Mouse (Mus musculus) embryonic facial prominence, embryonic 12.5 days (tissue): ENCODE results near the gene Rbm44. TPM values are rescaled to one million over a fixed set of nuclear protein-coding genes. Genes with fewer than 3 reads are reported as not detected.

ENCODE experiments used
- ATAC-seq: fragments of 200-750 bp; cut with Nextera tagmentation; 2 replicates; pipeline ENCODE4 v1.8.0; 2017; ENCODE audit not compliant: insufficient number of reproducible peaks, insufficient read depth, low FRiP score, low TSS enrichment
- H3K27ac ChIP-seq: fragments of 300-500 bp; sonication (generic); 2 replicates; pipeline ENCODE4 v1.5.1; 2016; ENCODE audit warnings: mild to moderate bottlenecking
- H3K27me3 ChIP-seq: fragments of 300-500 bp; sonication (generic); 2 replicates; pipeline ENCODE4 v1.6.1; 2016; ENCODE audit warnings: mild to moderate bottlenecking, moderate library complexity
- H3K36me3 ChIP-seq: fragments of 300-500 bp; sonication (generic); 2 replicates; pipeline ENCODE4 v1.6.1; 2016; ENCODE audit warnings: mild to moderate bottlenecking
- H3K4me1 ChIP-seq: fragments of 300-500 bp; sonication (generic); 2 replicates; pipeline ENCODE4 v1.6.1; 2016
- H3K4me2 ChIP-seq: fragments of 300-500 bp; sonication (generic); replicated peaks from 2 replicates; pipeline ENCODE4 v1.6.1; 2016; ENCODE audit warnings: mild to moderate bottlenecking, moderate library complexity
- H3K4me3 ChIP-seq: fragments of 300-500 bp; sonication (generic); 2 replicates; pipeline ENCODE4 v1.5.1; 2016; ENCODE audit warnings: mild to moderate bottlenecking
- H3K9ac ChIP-seq: fragments of 300-500 bp; sonication (generic); 2 replicates; pipeline ENCODE4 v1.6.1; 2016; ENCODE audit warnings: mild to moderate bottlenecking, moderate library complexity
- H3K9me3 ChIP-seq: fragments of 300-500 bp; sonication (generic); 2 replicates; pipeline ENCODE4 v1.6.1; 2016; ENCODE audit warnings: mild to moderate bottlenecking, moderate library complexity
- WGBS: fragments of 180-500 bp; shearing (Covaris S2); methylation state at CpG from one replicate; pipeline ENCODE4 v1.1.7; 2016; 5-methylcytosine and 5-hydroxymethylcytosine counted together
- polyA plus RNA-seq: library from polyadenylated mRNA; unstranded; fragments of >200 nt; fragmentation: Nextera tagmentation; extraction: Ambion mirVana; gene quantifications from 2 replicates; pipeline ENCODE4 v1.2.1, GENCODE M21; 2016

Gene Rbm44
- polyA plus RNA-seq, 1 experiment from 2014 or later: 1.4 TPM

DNA sequence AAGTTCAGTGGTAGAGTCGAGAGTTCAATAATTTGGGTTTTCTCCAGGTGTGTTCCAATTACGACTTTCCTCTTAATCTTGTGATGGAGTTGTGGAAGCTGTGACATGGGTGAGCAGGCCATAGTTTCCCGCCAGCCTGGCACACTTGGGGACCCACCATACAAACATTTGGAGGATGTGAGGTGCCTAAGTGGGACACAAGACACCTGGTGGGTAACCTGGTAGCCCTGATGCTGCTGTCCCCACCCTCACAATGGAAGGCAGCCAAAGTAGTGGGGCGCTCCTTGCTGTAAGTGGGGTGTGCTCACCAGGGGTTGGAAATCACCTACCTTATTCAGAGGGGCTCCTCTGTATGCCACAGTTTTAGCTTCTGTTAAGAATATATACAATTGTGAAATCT lies 32.3 kb upstream of the Rbm44 start:
- no peak for ATAC-seq
- Histone ChIP-seq H3K27me3 (no peaks in the 10 kb centered on the region), H3K4me3 (no peak overlapping the region), H3K4me2 (no peak overlapping the region), H3K36me3 (peaks cover 24% of the 10 kb centered on the region), H3K9me3 (no peaks in the 10 kb centered on the region), H3K27ac (no peak overlapping the region), H3K4me1 (no peaks in the 10 kb centered on the region; the same call in 1 of the 2 replicates), H3K9ac (no peak overlapping the region)
- 97% methylated on average over 4 of the region's 4 CpGs for WGBS

DNA sequence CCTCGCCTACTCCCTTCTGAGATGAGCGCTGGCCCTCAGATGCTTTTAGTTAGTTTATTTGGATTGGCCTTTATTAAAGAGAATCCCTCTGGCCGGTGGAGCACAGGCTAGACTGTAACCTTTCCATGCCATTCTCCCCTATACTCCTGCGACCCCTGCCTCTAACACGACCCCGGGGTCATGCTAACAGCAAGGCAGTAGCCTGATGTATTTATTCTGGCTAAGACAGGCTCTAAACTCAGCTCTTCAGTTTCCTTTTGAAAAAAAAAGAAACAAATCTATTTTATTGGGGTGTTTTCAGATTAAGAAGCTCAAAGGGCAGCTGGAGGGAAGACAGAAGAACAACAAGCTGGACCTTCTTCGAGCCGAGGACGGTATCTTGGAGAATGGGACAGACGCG lies 22.8 kb upstream of the Rbm44 start:
- 74% methylated on average over 11 of the region's 11 CpGs for WGBS
- ATAC-seq: no peak
- Histone ChIP-seq H3K4me2 (no peak overlapping the region), H3K9me3 (no peaks in the 10 kb centered on the region), H3K36me3 (peaks cover 9% of the 10 kb centered on the region), H3K9ac (no peak overlapping the region), H3K4me1 (peaks cover 6% of the 10 kb centered on the region; the same call in 1 of the 2 replicates), H3K27ac (no peak overlapping the region), H3K27me3 (no peaks in the 10 kb centered on the region), H3K4me3 (no peak overlapping the region)

DNA sequence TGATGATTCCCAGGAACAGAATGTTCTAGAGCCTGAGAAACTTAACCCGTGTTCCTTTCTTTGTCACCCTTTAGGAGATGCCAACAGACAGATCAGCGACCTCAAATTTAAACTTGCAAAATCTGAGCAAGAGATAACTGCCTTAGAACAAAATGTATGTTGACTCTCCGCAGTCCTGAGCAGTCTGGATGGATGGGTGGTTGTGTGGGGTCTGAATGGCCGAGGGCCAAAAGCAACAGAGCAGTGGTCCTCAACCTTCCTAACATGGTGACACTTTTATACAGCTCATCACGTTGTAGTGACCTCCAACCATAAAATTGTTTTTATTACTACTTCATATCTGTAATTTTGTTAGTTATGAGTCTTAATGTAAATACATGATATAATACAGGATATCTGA lies 21.9 kb upstream of the Rbm44 start:
- Histone ChIP-seq H3K9ac (no peak overlapping the region), H3K4me1 (peaks cover 6% of the 10 kb centered on the region; the same call in 1 of the 2 replicates), H3K27me3 (no peaks in the 10 kb centered on the region), H3K4me3 (no peak overlapping the region), H3K36me3 (peaks cover 11% of the 10 kb centered on the region), H3K4me2 (no peak overlapping the region), H3K27ac (no peak overlapping the region), H3K9me3 (no peaks in the 10 kb centered on the region)
- 90% methylated on average over 5 of the region's 5 CpGs for WGBS
- ATAC-seq: no peak

DNA sequence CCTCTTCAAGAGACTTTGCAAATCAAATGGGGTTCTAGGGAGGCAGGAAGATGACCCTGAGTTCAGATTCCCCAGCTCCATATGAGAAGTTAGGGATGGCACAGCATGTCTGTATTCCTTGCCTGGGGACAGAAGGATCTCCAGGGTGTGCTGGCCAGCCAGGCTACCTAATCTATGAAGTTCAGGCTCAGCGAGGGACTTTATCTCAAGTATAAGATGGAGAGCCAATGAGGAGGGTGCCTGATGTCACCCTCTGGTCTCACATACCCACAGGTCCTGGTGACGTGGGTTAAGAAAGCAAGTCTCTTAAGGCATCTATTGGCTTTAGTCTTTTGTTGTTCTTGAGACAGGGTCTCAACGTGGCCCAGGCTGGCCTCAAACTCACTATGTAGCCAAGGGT lies 21.4 kb upstream of the Rbm44 start:
- Histone ChIP-seq H3K36me3 (peaks cover 15% of the 10 kb centered on the region), H3K4me1 (peaks cover 6% of the 10 kb centered on the region; the same call in 1 of the 2 replicates), H3K27me3 (no peaks in the 10 kb centered on the region), H3K9ac (no peak overlapping the region), H3K9me3 (no peaks in the 10 kb centered on the region), H3K4me3 (no peak overlapping the region), H3K27ac (no peak overlapping the region), H3K4me2 (no peak overlapping the region)
- WGBS: 92% methylated on average over 3 of the region's 3 CpGs
- ATAC-seq: no peak

DNA sequence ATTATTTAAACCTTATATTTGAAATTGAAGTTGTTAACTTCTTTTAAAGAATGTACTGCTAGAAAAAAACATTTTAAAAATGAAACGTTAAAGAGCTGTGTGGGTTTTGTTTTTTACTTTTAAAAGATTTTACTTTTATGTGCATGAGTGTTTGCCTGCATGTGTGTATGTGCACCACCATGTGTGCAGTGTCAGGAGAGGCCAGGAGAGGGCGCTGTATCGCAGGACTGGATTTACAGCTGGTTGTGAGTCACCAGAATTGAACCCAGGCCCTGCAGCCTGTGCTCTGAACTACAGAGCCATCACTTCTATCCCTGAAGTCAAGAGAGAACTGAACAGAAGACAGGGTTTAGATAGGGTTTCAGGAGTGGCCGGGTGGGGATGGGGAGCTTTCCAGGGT lies 16.0 kb upstream of the Rbm44 start:
- H3K4me3 ChIP-seq: no peak overlapping the region
- no peaks in the 10 kb centered on the region for H3K4me1 ChIP-seq
- H3K9ac ChIP-seq: no peak overlapping the region
- peaks cover 16% of the 10 kb centered on the region for H3K36me3 ChIP-seq
- H3K4me2 ChIP-seq: no peak overlapping the region
- no peaks in the 10 kb centered on the region for H3K9me3 ChIP-seq
- no peak for ATAC-seq
- no peak overlapping the region for H3K27ac ChIP-seq
- no peaks in the 10 kb centered on the region for H3K27me3 ChIP-seq
- WGBS: 88% methylated on average over 4 of the region's 4 CpGs

DNA sequence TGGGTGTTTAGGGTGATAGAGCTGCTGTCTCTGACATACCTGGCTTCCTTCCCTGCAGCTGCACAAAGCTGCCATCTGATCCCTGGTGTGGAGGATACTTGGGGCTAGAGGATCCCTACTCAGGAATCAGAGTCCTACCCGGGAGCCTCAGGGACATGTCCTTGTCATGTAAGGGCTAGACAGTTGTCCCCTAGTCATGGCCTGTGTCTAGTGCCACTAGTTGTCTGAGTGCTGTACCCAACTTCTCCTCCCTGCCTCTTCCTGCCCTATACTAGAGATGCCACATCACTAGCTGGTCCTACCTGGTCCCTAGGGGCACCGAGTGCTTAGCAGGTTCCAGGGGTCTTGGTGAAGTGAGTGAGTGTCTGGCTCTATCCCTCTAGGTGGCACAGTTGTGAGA lies 7.9 kb upstream of the Rbm44 start:
- Histone ChIP-seq H3K4me1 (no peaks in the 10 kb centered on the region), H3K4me3 (no peak overlapping the region), H3K27ac (no peak overlapping the region), H3K4me2 (no peak overlapping the region), H3K36me3 (no peaks in the 10 kb centered on the region), H3K9me3 (no peaks in the 10 kb centered on the region), H3K9ac (no peak overlapping the region), H3K27me3 (no peaks in the 10 kb centered on the region)
- 75% methylated on average over 2 of the region's 2 CpGs for WGBS
- ATAC-seq: no peak

DNA sequence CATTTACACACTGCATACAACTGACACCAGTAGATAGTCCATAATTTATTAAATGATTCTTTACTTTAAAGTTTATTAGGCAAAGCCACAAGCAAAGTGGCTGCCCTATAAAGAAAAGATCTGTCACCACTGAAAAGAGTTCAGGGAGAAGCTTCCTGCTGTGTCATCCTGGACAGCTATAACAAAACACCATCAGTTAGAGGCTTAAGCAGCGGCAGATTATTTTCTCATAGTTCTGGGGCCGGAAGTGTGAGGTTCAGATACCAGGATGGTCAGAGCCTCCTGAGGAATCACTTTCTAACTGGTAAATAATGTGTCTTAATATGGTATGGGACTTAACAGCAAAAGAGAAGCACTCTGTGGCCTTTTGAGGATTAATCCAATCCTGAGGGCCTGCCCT lies 6.6 kb downstream of the Rbm44 start:
- no peak for ATAC-seq
- H3K36me3 ChIP-seq: no peaks in the 10 kb centered on the region
- no peaks in the 10 kb centered on the region for H3K4me1 ChIP-seq
- H3K9me3 ChIP-seq: no peaks in the 10 kb centered on the region
- no peaks in the 10 kb centered on the region for H3K27me3 ChIP-seq
- no peak overlapping the region for H3K27ac ChIP-seq
- no peak overlapping the region for H3K4me3 ChIP-seq
- H3K4me2 ChIP-seq: no peak overlapping the region
- no peak overlapping the region for H3K9ac ChIP-seq
- 73% methylated on average over 2 of the region's 2 CpGs for WGBS

DNA sequence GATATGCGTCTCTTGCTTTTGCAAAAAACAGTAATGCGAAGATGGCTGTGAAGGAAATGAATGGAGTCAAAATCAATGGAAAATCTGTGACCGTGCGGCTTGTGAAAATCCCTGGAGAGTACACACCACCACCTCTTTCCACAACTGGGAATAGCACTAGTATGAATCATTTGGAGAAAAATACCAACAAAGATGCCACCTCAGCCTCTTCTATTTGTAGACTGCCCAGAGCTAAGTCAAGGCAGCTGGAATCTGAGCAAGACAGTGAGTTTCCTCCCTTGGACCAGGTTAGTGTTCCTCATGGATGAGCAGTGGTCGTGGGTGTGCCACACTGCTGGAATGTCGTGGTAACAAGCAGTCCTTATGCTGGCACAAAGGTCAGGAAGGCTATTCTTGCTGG lies 21.9 kb downstream of the Rbm44 start:
- Histone ChIP-seq H3K4me1 (no peaks in the 10 kb centered on the region), H3K27ac (no peak overlapping the region), H3K4me2 (no peak overlapping the region), H3K27me3 (no peaks in the 10 kb centered on the region), H3K4me3 (no peak overlapping the region), H3K36me3 (no peaks in the 10 kb centered on the region), H3K9ac (no peak overlapping the region), H3K9me3 (no peaks in the 10 kb centered on the region)
- 80% methylated on average over 6 of the region's 6 CpGs for WGBS
- ATAC-seq: no peak

DNA sequence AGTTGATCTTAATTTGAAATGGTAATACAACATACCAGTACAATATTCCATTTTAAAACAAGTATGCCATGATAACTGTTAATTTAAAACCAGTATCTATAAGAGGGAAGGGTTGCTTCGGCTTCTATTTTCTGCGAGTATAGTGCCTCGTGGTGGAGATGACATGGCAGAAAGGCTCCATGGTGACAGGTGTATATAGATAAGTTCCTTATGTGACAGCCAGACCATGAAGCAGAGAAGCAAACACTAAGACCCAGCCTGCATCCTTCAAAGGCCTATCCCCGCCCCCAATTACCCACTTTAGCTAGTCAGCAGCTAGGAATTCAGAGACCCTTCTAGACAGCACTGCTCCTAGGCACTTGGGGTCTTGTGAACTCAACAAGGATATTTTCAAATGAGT lies 24.3 kb downstream of the Rbm44 start:
- H3K27me3 ChIP-seq: no peaks in the 10 kb centered on the region
- ATAC-seq: no peak
- 88% methylated on average over 4 of the region's 4 CpGs for WGBS
- H3K27ac ChIP-seq: no peak overlapping the region
- no peaks in the 10 kb centered on the region for H3K4me1 ChIP-seq
- H3K36me3 ChIP-seq: no peaks in the 10 kb centered on the region
- H3K9ac ChIP-seq: no peak overlapping the region
- no peak overlapping the region for H3K4me2 ChIP-seq
- H3K4me3 ChIP-seq: no peak overlapping the region
- H3K9me3 ChIP-seq: no peaks in the 10 kb centered on the region

DNA sequence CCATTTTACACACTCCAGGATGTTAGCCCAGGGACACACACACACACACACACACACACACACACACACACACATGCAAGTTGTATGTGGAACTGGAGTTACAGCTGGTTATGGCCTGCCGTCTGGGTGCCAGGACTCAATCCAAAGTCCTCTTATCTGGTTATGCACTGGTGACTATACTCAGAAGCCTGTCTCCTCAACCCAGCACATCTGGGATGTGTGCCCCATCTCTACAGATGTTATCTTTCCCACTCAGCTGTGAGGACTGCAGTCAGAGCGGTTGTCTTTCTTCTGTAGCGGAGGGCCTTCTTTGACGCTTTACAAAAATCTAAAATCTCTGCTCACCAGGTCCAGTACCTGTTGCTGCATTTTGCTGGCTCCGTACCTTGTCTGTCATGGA lies 29.9 kb downstream of the Rbm44 start:
- no peak overlapping the region for H3K27ac ChIP-seq
- H3K9ac ChIP-seq: no peak overlapping the region
- no peak overlapping the region for H3K4me2 ChIP-seq
- ATAC-seq: no peak
- H3K36me3 ChIP-seq: no peaks in the 10 kb centered on the region
- 92% methylated on average over 5 of the region's 5 CpGs for WGBS
- H3K9me3 ChIP-seq: no peaks in the 10 kb centered on the region
- H3K4me1 ChIP-seq: 0 out of 2 replicates have a peak, but pooled peaks cover 1% of the 10 kb centered on the region
- H3K4me3 ChIP-seq: no peak overlapping the region
- peaks cover 16% of the 10 kb centered on the region for H3K27me3 ChIP-seq

DNA sequence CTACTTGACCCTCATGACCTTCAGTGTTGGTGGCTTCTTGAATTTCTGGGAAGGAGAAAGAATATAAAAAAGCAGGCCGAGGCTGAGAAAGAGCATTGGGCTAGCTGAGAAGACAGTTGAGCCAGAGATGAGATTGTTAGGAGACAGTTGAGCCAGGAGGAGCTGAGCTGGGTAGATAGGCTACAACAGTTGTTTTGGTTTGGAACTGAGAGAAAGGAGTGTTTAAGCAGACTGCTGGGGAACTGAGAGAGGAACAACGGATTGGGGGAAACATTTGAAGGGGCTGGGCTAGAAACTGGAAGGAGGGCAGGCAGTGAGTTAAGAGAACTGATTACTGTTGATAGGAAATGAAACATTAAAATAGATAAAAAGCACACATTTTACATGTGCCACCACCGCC lies 31.1 kb downstream of the Rbm44 start:
- no peak overlapping the region for H3K4me2 ChIP-seq
- WGBS: 44% methylated on average over 3 of the region's 3 CpGs
- ATAC-seq: no peak

DNA sequence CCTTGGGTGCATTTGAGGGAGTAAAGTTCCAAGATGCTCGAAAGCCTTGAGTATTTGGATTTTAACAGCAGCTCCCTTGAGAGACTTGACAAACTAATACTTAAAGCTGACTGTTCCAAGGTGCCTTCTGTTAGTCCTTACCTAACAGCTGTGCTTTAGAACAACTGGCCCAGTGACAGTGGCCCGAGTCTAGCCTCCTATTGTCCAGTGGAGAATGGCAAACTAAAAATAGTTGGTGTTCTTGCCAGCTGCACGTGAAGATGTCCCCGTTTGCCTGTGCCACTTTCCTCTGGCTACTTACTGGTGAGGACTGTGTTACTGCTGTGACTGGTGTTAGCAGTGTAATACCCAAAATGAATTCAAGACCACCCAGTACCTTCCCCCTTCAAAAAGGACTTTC lies 32.0 kb downstream of the Rbm44 start:
- WGBS: 76% methylated on average over 4 of the region's 4 CpGs
- peaks cover 9% of the 10 kb centered on the region; the same call in 1 of the 2 replicates for H3K4me1 ChIP-seq
- no peak overlapping the region for H3K9ac ChIP-seq
- H3K27me3 ChIP-seq: peaks cover 33% of the 10 kb centered on the region
- no peak overlapping the region for H3K4me3 ChIP-seq
- no peak for ATAC-seq
- H3K9me3 ChIP-seq: no peaks in the 10 kb centered on the region
- H3K36me3 ChIP-seq: no peaks in the 10 kb centered on the region
- H3K4me2 ChIP-seq: no peak overlapping the region
- H3K27ac ChIP-seq: no peak overlapping the region

More for the DNA sequence above, 31.1 kb downstream of the Rbm44 start:
- H3K9me3 ChIP-seq: no peaks in the 10 kb centered on the region
- peaks cover 9% of the 10 kb centered on the region; the same call in 1 of the 2 replicates for H3K4me1 ChIP-seq
- H3K27ac ChIP-seq: no peak overlapping the region
- peaks cover 28% of the 10 kb centered on the region for H3K27me3 ChIP-seq
- H3K9ac ChIP-seq: no peak overlapping the region
- H3K4me3 ChIP-seq: no peak overlapping the region
- no peaks in the 10 kb centered on the region for H3K36me3 ChIP-seq

DNA sequence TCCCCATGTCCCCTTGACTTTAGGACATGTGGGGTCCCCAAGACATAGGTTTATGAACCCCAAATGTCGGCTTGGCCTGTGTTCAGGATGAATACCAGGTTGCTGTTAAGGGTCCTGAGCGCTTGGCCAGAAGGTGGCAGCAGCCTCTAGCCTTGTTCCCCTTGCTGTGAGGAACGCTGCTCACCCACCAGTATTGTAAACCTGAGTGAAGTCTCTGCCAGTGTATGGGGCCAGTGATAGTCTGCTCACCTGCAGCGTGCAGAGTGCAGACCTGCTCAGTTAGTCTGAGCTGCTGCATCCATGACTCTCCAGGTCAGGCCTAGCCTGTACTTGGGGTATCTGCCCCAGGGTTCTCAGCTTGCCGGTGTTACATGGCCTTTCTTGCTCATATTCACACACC lies 34.2 kb downstream of the Rbm44 start:
- Histone ChIP-seq H3K4me1 (peaks cover 9% of the 10 kb centered on the region; the same call in 1 of the 2 replicates), H3K4me3 (no peak overlapping the region), H3K9me3 (no peaks in the 10 kb centered on the region), H3K36me3 (no peaks in the 10 kb centered on the region), H3K9ac (no peak overlapping the region), H3K27me3 (peaks cover 35% of the 10 kb centered on the region), H3K4me2 (no peak overlapping the region), H3K27ac (no peak overlapping the region)
- WGBS: 34% methylated on average over 5 of the region's 5 CpGs
- no peak for ATAC-seq
